Mouse (Mus musculus) MEL (cell line): Measurements from ENCODE around the gene Cenpf. TPM values are rescaled to one million over a fixed set of nuclear protein-coding genes. Genes with fewer than 3 reads are reported as not detected.

ENCODE experiments used
- DNase-seq: peaks from one replicate; pipeline ENCODE4 v3.0.0; 2011; ENCODE audit warnings: low read depth, low spot score
- H3K27ac ChIP-seq: 2 replicates; pipeline ENCODE4 v1.5.1; 2012; ENCODE audit warnings: low read depth, mild to moderate bottlenecking, control low read depth, low read length, moderate library complexity; ENCODE audit not compliant: control insufficient read depth
- H3K27me3 ChIP-seq, 2 experiments: fragments of 150-350 bp in 1 of 2; sonication (generic) in 1 of 2; 2 replicates each; pipeline ENCODE4 v1.6.1; 2012; ENCODE audit warnings: low read length in 2 of 2, mild to moderate bottlenecking in 2 of 2, improper control_type of control experiment in 1 of 2, moderate library complexity in 1 of 2; ENCODE audit not compliant: insufficient read depth in 2 of 2, control insufficient read depth in 1 of 2
- H3K36me3 ChIP-seq, 2 experiments: 2 replicates each; pipeline ENCODE4 v1.6.1; 2012 to 2014; ENCODE audit warnings: low read length in 2 of 2, improper control_type of control experiment in 1 of 2, inconsistent platforms in 1 of 2, mild to moderate bottlenecking in 1 of 2; ENCODE audit not compliant: insufficient read depth in 2 of 2, control insufficient read depth in 1 of 2
- H3K4me1 ChIP-seq, 2 experiments: fragments of 150-350 bp in 1 of 2; sonication (generic) in 1 of 2; 2 replicates each; pipeline ENCODE4 v1.6.1; 2012; ENCODE audit warnings: low read length in 2 of 2, improper control_type of control experiment in 1 of 2, mild to moderate bottlenecking in 1 of 2; ENCODE audit not compliant: insufficient read depth in 2 of 2, control insufficient read depth in 1 of 2
- H3K4me3 ChIP-seq, 2 experiments: fragments of 150-350 bp in 1 of 2; sonication (generic) in 1 of 2; 2 replicates each; pipeline ENCODE4 v1.5.1; 2012; ENCODE audit warnings: low read depth in 2 of 2, low read length in 2 of 2, mild to moderate bottlenecking in 2 of 2, moderate library complexity in 2 of 2, control low read depth in 1 of 2, improper control_type of control experiment in 1 of 2; ENCODE audit not compliant: control insufficient read depth in 1 of 2, insufficient read depth in 1 of 2
- H3K79me2 ChIP-seq: 2 replicates; pipeline ENCODE4 v1.6.1; 2012; ENCODE audit warnings: mild to moderate bottlenecking, low read length, moderate library complexity; ENCODE audit not compliant: control insufficient read depth, poor library complexity, insufficient read depth
- H3K9ac ChIP-seq: 2 replicates; pipeline ENCODE4 v1.6.1; 2012; ENCODE audit warnings: low read depth, mild to moderate bottlenecking, control low read depth, low read length, moderate library complexity; ENCODE audit not compliant: control insufficient read depth, poor library complexity, severe bottlenecking
- H3K9me3 ChIP-seq: fragments of 150-350 bp; sonication (generic); replicated peaks from 2 replicates; pipeline ENCODE4 v1.6.1; 2012; ENCODE audit warnings: mild to moderate bottlenecking, low read length, improper control_type of control experiment, moderate library complexity; ENCODE audit not compliant: insufficient read depth
- CHD1 ChIP-seq: IDR thresholded peaks from 2 replicates; pipeline ENCODE4 v1.6.1; 2012; ENCODE audit warnings: low read depth, mild to moderate bottlenecking, inconsistent platforms, low read length, improper control_type of control experiment
- ELF1 ChIP-seq: IDR thresholded peaks from 2 replicates; pipeline ENCODE4 v1.6.1; 2014; ENCODE audit warnings: low read depth, mild to moderate bottlenecking, inconsistent platforms, low read length, improper control_type of control experiment, moderate library complexity
- GABPA ChIP-seq: IDR thresholded peaks from 2 replicates; pipeline ENCODE4 v1.6.1; 2012; ENCODE audit warnings: low read depth, mild to moderate bottlenecking, inconsistent platforms, low read length, improper control_type of control experiment, moderate library complexity
- HCFC1 ChIP-seq: IDR thresholded peaks from 2 replicates; pipeline ENCODE4 v1.6.1; 2012; ENCODE audit warnings: low read depth, mild to moderate bottlenecking, inconsistent platforms, low read length, improper control_type of control experiment, moderate library complexity
- JUND ChIP-seq: IDR thresholded peaks from 2 replicates; pipeline ENCODE4 v1.6.1; 2011; ENCODE audit warnings: low read depth, mild to moderate bottlenecking, improper control_type of control experiment, low read length
- MEF2A ChIP-seq: IDR thresholded peaks from 2 replicates; pipeline ENCODE4 v1.6.1; 2014; ENCODE audit warnings: low read depth, mild to moderate bottlenecking, inconsistent platforms, low read length, improper control_type of control experiment; ENCODE audit not compliant: poor library complexity, insufficient replicate concordance, severe bottlenecking; ENCODE audit errors: extremely low read depth
- MXI1 ChIP-seq: IDR thresholded peaks from 2 replicates; pipeline ENCODE4 v1.6.1; 2011; ENCODE audit warnings: mild to moderate bottlenecking, low read depth, low read length, improper control_type of control experiment
- MYB ChIP-seq: IDR thresholded peaks from 2 replicates; pipeline ENCODE4 v1.6.1; 2011; ENCODE audit warnings: mild to moderate bottlenecking, low read depth, low read length, improper control_type of control experiment
- MYC ChIP-seq: IDR thresholded peaks from 2 replicates; pipeline ENCODE4 v1.6.1; 2011; ENCODE audit warnings: low read depth, mild to moderate bottlenecking, low read length, improper control_type of control experiment, moderate library complexity
- NRF1 ChIP-seq: IDR thresholded peaks from 2 replicates; pipeline ENCODE4 v1.6.1; 2014; ENCODE audit warnings: low read depth, mild to moderate bottlenecking, inconsistent platforms, low read length, improper control_type of control experiment, moderate library complexity; ENCODE audit not compliant: poor library complexity, insufficient read depth, severe bottlenecking
- POLR2AphosphoS5 ChIP-seq: IDR thresholded peaks from 2 replicates; pipeline ENCODE4 v1.6.1; 2012; ENCODE audit warnings: low read depth, borderline replicate concordance, mild to moderate bottlenecking, inconsistent platforms, low read length, moderate library complexity, mixed read lengths
- RCOR1 ChIP-seq: IDR thresholded peaks from 2 replicates; pipeline ENCODE4 v1.6.1; 2012; ENCODE audit warnings: low read depth, mild to moderate bottlenecking, inconsistent platforms, low read length, improper control_type of control experiment
- TAL1 ChIP-seq: IDR thresholded peaks from 2 replicates; pipeline ENCODE4 v1.6.1; 2012; ENCODE audit warnings: mild to moderate bottlenecking, inconsistent platforms, low read length, moderate library complexity, mixed read lengths
- TCF12 ChIP-seq: IDR thresholded peaks from 2 replicates; pipeline ENCODE4 v1.6.1; 2014; ENCODE audit warnings: low read depth, mild to moderate bottlenecking, inconsistent platforms, low read length, improper control_type of control experiment, moderate library complexity
- USF1 ChIP-seq: IDR thresholded peaks from 2 replicates; pipeline ENCODE4 v1.6.1; 2014; ENCODE audit warnings: low read depth, mild to moderate bottlenecking, inconsistent platforms, low read length, improper control_type of control experiment, moderate library complexity
- USF2 ChIP-seq, 2 experiments: IDR thresholded peaks; 2 replicates each; pipeline ENCODE4 v1.6.1; 2011 to 2012; ENCODE audit warnings: improper control_type of control experiment in 2 of 2, low read length in 2 of 2, borderline replicate concordance in 1 of 2, inconsistent platforms in 1 of 2, low read depth in 1 of 2, mild to moderate bottlenecking in 1 of 2; ENCODE audit not compliant: insufficient read depth in 1 of 2
- ZC3H11A ChIP-seq: IDR thresholded peaks from 2 replicates; pipeline ENCODE4 v1.6.1; 2012; ENCODE audit warnings: low read depth, mild to moderate bottlenecking, inconsistent platforms, low read length, improper control_type of control experiment
- ZKSCAN1 ChIP-seq: IDR thresholded peaks from 2 replicates; pipeline ENCODE4 v1.6.1; 2012; ENCODE audit warnings: low read depth, mild to moderate bottlenecking, inconsistent platforms, low read length, improper control_type of control experiment, moderate library complexity
- polyA plus RNA-seq, 2 experiments: library from polyadenylated mRNA; stranded (reverse) in 1 of 2; unstranded in 1 of 2; fragments of >175 nt in 1 of 2; fragments of >200 nt in 1 of 2; gene quantifications; 2 replicates each; pipeline versions ENCODE4 v1.2.1 to v1.2.4; 2012; ENCODE audit warnings: low replicate concordance in 2 of 2, low read depth in 1 of 2; ENCODE audit not compliant: insufficient read length in 2 of 2, insufficient read depth in 1 of 2, missing spikeins in 1 of 2
- total RNA-seq: library from RNA; depleted of rRNA; stranded (reverse); fragments of 300-350 nt; gene quantifications from 2 replicates; pipeline ENCODE4 v1.2.3, GENCODE M21; 2012

Gene Cenpf
- total and polyA plus RNA-seq, 3 experiments, result 16.6 to 63.2 (median 34.5) TPM

DNA sequence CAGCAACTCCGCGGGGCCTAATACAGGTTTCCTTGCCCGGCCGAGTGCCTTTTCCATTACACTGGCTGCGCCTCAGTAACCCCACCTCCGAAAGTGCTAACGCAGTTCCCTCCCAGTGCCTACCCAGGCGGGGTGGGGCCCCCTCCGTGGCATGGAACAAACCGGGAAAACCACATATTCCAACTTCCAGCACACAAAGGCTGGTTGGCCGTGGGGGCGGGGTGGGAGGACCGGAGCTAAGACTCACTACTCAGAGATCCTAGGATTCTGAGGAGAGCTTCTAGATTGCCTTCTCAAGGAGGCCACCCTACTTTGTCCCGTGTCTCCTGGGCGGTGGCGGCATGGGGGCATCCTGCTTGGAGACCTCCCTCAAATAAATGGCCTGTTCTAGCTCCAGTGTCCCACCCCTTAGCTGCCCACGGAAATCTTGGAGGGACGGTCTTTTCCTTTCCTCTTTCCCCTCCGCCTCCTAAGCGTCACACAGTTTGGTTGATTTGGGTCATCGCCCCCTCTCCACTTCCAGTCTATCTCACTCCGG lies 39.5 kb upstream of the Cenpf start:
- Histone ChIP-seq H3K36me3 (no peaks in the 10 kb centered on the region), H3K9me3 (no peaks in the 10 kb centered on the region), H3K79me2 (no peaks in the 10 kb centered on the region), H3K4me3 (no peak overlapping the region), H3K27ac (no peak overlapping the region), H3K4me1 (no peaks in the 10 kb centered on the region), H3K9ac (no peak overlapping the region), H3K27me3 (no peaks in the 10 kb centered on the region)
- no peak for DNase-seq
- TF ChIP-seq MYC, result no peak
- TF ChIP-seq MEF2A, result no peak

DNA sequence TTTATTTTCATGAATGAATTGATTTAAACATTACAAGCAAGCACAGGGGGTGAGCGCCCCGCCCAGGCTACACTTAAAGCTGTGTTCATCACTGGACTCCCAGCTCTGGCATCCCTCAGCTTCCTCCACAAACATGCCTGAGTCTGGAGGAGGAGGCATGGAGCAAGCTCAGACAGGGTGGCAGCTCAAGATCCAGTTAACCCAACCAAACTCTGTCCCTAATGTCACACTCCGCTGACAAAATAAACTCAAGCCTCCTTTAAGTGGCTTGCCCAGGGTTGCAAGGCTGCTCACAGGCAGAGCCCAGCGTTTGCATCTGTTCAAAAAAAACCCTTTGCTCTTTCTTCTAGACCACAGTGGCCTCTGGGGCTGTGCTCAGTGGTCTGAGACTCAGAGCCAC lies 38.2 kb upstream of the Cenpf start:
- no peak overlapping the region for H3K27ac ChIP-seq
- DNase-seq, result no peak
- no peaks in the 10 kb centered on the region for H3K9me3 ChIP-seq
- no peak overlapping the region for H3K9ac ChIP-seq
- no peaks in the 10 kb centered on the region for H3K4me1 ChIP-seq
- TF ChIP-seq JUND (no peak), ELF1 (no peak), POLR2AphosphoS5 (no peak), CHD1 (no peak), GABPA (no peak), TAL1 (no peak), ZKSCAN1 (no peak), MXI1 (no peak), RCOR1 (no peak)
- H3K4me3 ChIP-seq, result no peak overlapping the region
- H3K36me3 ChIP-seq, result no peaks in the 10 kb centered on the region
- H3K27me3 ChIP-seq, result no peaks in the 10 kb centered on the region
- H3K79me2 ChIP-seq, result no peaks in the 10 kb centered on the region

DNA sequence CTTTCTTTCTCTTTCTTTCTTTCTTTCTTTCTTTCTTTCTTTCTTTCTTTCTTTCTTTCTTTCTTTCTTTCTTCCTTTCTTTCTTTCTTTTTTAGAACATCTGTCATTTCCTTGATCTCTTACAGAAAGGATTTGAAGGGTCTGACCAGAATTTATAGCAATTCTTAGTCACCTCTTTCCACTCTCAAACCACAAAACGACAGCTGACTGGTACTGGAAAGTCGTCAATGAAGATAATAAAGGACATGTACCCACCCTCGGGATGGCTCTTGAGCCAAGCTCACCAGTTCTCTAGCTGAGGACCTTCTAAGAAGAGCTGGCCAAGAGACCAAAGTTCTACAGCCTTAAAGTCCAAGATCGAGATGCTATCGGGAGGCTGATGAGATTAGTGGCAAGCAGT lies 30.7 kb upstream of the Cenpf start:
- Histone ChIP-seq H3K9me3 (no peaks in the 10 kb centered on the region), H3K36me3 (no peaks in the 10 kb centered on the region), H3K9ac (no peak overlapping the region), H3K27ac (no peak overlapping the region), H3K4me1 (no peaks in the 10 kb centered on the region), H3K27me3 (no peaks in the 10 kb centered on the region), H3K79me2 (no peaks in the 10 kb centered on the region), H3K4me3 (no peak overlapping the region)
- TF ChIP-seq USF2 (IDR thresholded peaks at IDR 0.05; ENCODE audit: borderline replicate concordance in 1 of 2, insufficient read depth in 1 of 2, low read depth in 1 of 2, low read length in 2 of 2) (no peak), HCFC1 (no peak), MYB (no peak), TCF12 (no peak), POLR2AphosphoS5 (no peak), NRF1 (no peak), ZC3H11A (no peak), USF1 (no peak)
- DNase-seq, result no peak
